21 mouse cellular contexts compared by ENCODE assay signal in genomic region chr2:28961024-28961585, GRCm38 (mm10). TPM values are rescaled to one million over a fixed set of nuclear protein-coding genes. Genes with fewer than 3 reads are reported as not detected.
A peak's percentile ranks its signal among the peaks of the same experiment; 100 is the strongest.
DNase-seq lines count a peak whose midpoint lies in the region; ATAC-seq and TF ChIP-seq lines count a peak whose summit lies in the region.
"Had no signal": no experiment of that assay in that cellular context is flagged by ENCODE, and none has a peak within 500 bp of the region (broad histone marks: within the 10 kb centered on the region; RNA-seq: fewer than 3 reads in every experiment).

No protein-coding gene starts in this region.

- TF ChIP-seq EP300 in lung, postnatal 0 days (IDR thresholded peaks at IDR 0.05): no peak

- no peaks in the 10 kb centered on the region for H3K9me3 ChIP-seq in kidney, embryonic 16.5 days (ENCODE audit: low read length)
- no peaks in the 10 kb centered on the region for H3K9me3 ChIP-seq in lung, postnatal 0 days (ENCODE audit: low read length)
- H3K9me3 ChIP-seq in intestine, postnatal 0 days (ENCODE audit: control insufficient read depth): no peaks in the 10 kb centered on the region
- H3K9me3 ChIP-seq: embryonic facial prominence, embryonic 12.5 days; liver, embryonic 15.5 days had no signal

- 75% methylated on average over 15 of the region's 15 CpGs for WGBS in kidney, adult 2 months
- 83% methylated on average over 15 of the region's 15 CpGs for WGBS in kidney, embryonic 16.5 days
- 67% methylated on average over 15 of the region's 15 CpGs for WGBS in lung, postnatal 0 days
- 73% methylated on average over 15 of the region's 15 CpGs for WGBS in intestine, postnatal 0 days

- H3K27me3 ChIP-seq in kidney, adult 2 months (replicated peaks; ENCODE audit: control insufficient read depth, insufficient read depth, low read length): no peaks in the 10 kb centered on the region
- peaks cover 64% of the 10 kb centered on the region for H3K27me3 ChIP-seq in kidney, embryonic 16.5 days (ENCODE audit: insufficient read depth, low read length)
- H3K27me3 ChIP-seq in C2C12 (ENCODE audit: control insufficient read depth, insufficient read depth, insufficient read length): no peaks in the 10 kb centered on the region
- H3K27me3 ChIP-seq in lung, postnatal 0 days (replicated peaks; ENCODE audit: insufficient read depth, low read length): no peaks in the 10 kb centered on the region
- H3K27me3 ChIP-seq in intestine, postnatal 0 days (replicated peaks; ENCODE audit: control insufficient read depth, insufficient read depth, low read length): no peaks in the 10 kb centered on the region
- H3K27me3 ChIP-seq: liver, embryonic 15.5 days had no signal

- H3K4me1 ChIP-seq in kidney, adult 2 months (ENCODE audit: control insufficient read depth, insufficient read depth, low read length): no peaks in the 10 kb centered on the region
- H3K4me1 ChIP-seq in kidney, embryonic 16.5 days (ENCODE audit: insufficient read depth, low read length): peaks cover 6% of the 10 kb centered on the region
- H3K4me1 ChIP-seq in lung, postnatal 0 days (ENCODE audit: insufficient read depth, low read depth, low read length): no peaks in the 10 kb centered on the region
- no peaks in the 10 kb centered on the region for H3K4me1 ChIP-seq in intestine, postnatal 0 days (replicated peaks; ENCODE audit: control insufficient read depth, insufficient read depth, low read length)
- H3K4me1 ChIP-seq: embryonic facial prominence, embryonic 12.5 days; liver, embryonic 15.5 days had no signal

- no peaks in the 10 kb centered on the region for H3K36me3 ChIP-seq in kidney, adult 2 months (ENCODE audit: control insufficient read depth, insufficient read depth, low read length)
- no peaks in the 10 kb centered on the region for H3K36me3 ChIP-seq in kidney, embryonic 16.5 days (ENCODE audit: insufficient read depth, low read length)
- H3K36me3 ChIP-seq in C2C12 (ENCODE audit: control insufficient read depth, insufficient read depth): no peaks in the 10 kb centered on the region
- H3K36me3 ChIP-seq in lung, postnatal 0 days (ENCODE audit: insufficient read depth, low read length): no peaks in the 10 kb centered on the region
- no peaks in the 10 kb centered on the region for H3K36me3 ChIP-seq in intestine, postnatal 0 days (ENCODE audit: control insufficient read depth, insufficient read depth)
- H3K36me3 ChIP-seq: embryonic facial prominence, embryonic 12.5 days; liver, embryonic 15.5 days had no signal

- no peak overlapping the region for H3K27ac ChIP-seq in kidney, adult 2 months (ENCODE audit: insufficient read depth, low read depth, low read length)
- no peak overlapping the region for H3K27ac ChIP-seq in kidney, embryonic 16.5 days (ENCODE audit: low read length)
- H3K27ac ChIP-seq in lung, postnatal 0 days (ENCODE audit: low read length): no peak overlapping the region
- no peak overlapping the region for H3K27ac ChIP-seq in intestine, postnatal 0 days (ENCODE audit: low read depth, low read length)
- H3K27ac ChIP-seq: embryonic facial prominence, embryonic 12.5 days; layer of hippocampus, adult 2 months; left cerebral cortex, adult 2 months; liver, embryonic 15.5 days; stomach, postnatal 0 days had no signal

- peak; percentile 21 for DNase-seq in kidney, adult 2 months
- DNase-seq in 3134 (ENCODE audit: extremely low read depth, insufficient read length, low spot score): peak; percentile 44
- DNase-seq in lung, postnatal 0 days (ENCODE audit: low spot score): peak; percentile 71
- DNase-seq in thymus, adult 18-20 months: no peak
- DNase-seq in spleen, postnatal 10 days (ENCODE audit: low spot score in 2 of 2): no peak
- DNase-seq: cerebellum, adult 9-10 months; gastrocnemius, postnatal 10 days; thymus, postnatal 14 days had no signal

- H3K4me3 ChIP-seq in kidney, adult 2 months (ENCODE audit: insufficient read depth, low read depth, low read length): no peak overlapping the region
- no peak overlapping the region for H3K4me3 ChIP-seq in kidney, embryonic 16.5 days (ENCODE audit: low read length)
- no peak overlapping the region for H3K4me3 ChIP-seq in C2C12 (ENCODE audit: insufficient read depth, poor library complexity, severe bottlenecking)
- no peak overlapping the region for H3K4me3 ChIP-seq in lung, postnatal 0 days (ENCODE audit: low read depth, low read length)
- no peak overlapping the region for H3K4me3 ChIP-seq in intestine, postnatal 0 days (ENCODE audit: low read depth, low read length)
- H3K4me3 ChIP-seq: embryonic facial prominence, embryonic 12.5 days; layer of hippocampus, adult 2 months; left cerebral cortex, adult 2 months; liver, embryonic 15.5 days had no signal

- H3K79me2 ChIP-seq in C2C12 (ENCODE audit: control insufficient read depth, insufficient read depth): no peaks in the 10 kb centered on the region

- H3K79me3 ChIP-seq in C2C12 (ENCODE audit: low read depth): no peaks in the 10 kb centered on the region

- TF ChIP-seq POLR2A in kidney, adult 2 months (IDR thresholded peaks at IDR 0.05; ENCODE audit: low read depth, low read length): no peak

- no peak overlapping the region for H3K9ac ChIP-seq in kidney, embryonic 16.5 days (replicated peaks; ENCODE audit: low read length)
- H3K9ac ChIP-seq in lung, postnatal 0 days (replicated peaks; ENCODE audit: low read depth): no peak overlapping the region
- H3K9ac ChIP-seq in intestine, postnatal 0 days (ENCODE audit: low read depth, low read length): no peak overlapping the region
- H3K9ac ChIP-seq: embryonic facial prominence, embryonic 12.5 days; liver, embryonic 15.5 days had no signal

- H3K4me2 ChIP-seq in kidney, embryonic 16.5 days (replicated peaks; ENCODE audit: low read depth, low read length): no peak overlapping the region
- no peak overlapping the region for H3K4me2 ChIP-seq in lung, postnatal 0 days (replicated peaks; ENCODE audit: low read depth, low read length)
- no peak overlapping the region for H3K4me2 ChIP-seq in intestine, postnatal 0 days (replicated peaks; ENCODE audit: low read depth)
- H3K4me2 ChIP-seq: embryonic facial prominence, embryonic 12.5 days; liver, embryonic 15.5 days had no signal

- no peak for ATAC-seq in kidney, embryonic 16.5 days (ENCODE audit: low FRiP score, low TSS enrichment)
- ATAC-seq in lung, postnatal 0 days: peak; percentile 50
- no peak for ATAC-seq in intestine, postnatal 0 days
- ATAC-seq: hindbrain, embryonic 16.5 days; midbrain, embryonic 16.5 days had no signal

- no peak overlapping the region for H3ac ChIP-seq in C2C12 (ENCODE audit: control insufficient read depth, insufficient read length, low read depth)

- TF ChIP-seq CTCF in kidney, adult 2 months (conservative IDR thresholded peaks at IDR 0.05; ENCODE audit: insufficient read depth, insufficient read length, low read depth, low read length): no peak
- TF ChIP-seq CTCF in C2C12 (IDR thresholded peaks at IDR 0.05; ENCODE audit: control insufficient read depth, insufficient read depth, insufficient read length): no peak
- TF ChIP-seq CTCF in lung, postnatal 0 days (IDR thresholded peaks at IDR 0.05): no peak
- no peak for TF ChIP-seq CTCF in intestine, postnatal 0 days (IDR thresholded peaks at IDR 0.05; ENCODE audit: low read depth)

TF ChIP-seq in C2C12, 6 proteins besides CTCF, POLR2A, EP300 and RAD21:
- TF ChIP-seq CEBPB (IDR thresholded peaks at IDR 0.05; ENCODE audit: low read depth) (peak; percentile 93), FOSL1 (IDR thresholded peaks at IDR 0.05; ENCODE audit: insufficient read depth, low read length, poor library complexity, severe bottlenecking) (no peak)

RNA-seq across cellular contexts. Expression of gene Barhl1, which starts 44.6 kb away (rescaled TPM):
- 0.05 and 0.07 TPM in 2 replicates for polyA plus RNA-seq in kidney, adult 2 months (2012; rRNA removed)
- polyA plus RNA-seq in kidney, embryonic 16.5 days (2015; fragmentation: Nextera tagmentation; extraction: Ambion mirVana): not detected in 2 replicates
- 0.01 TPM for polyA plus RNA-seq in C2C12 (2012; fragmentation: generic; extraction: Trizol)
- polyA plus RNA-seq in lung, postnatal 0 days (2015; fragmentation: Nextera tagmentation; extraction: Ambion mirVana): 0.06 TPM in 1 of 2 replicates, not detected in the other
- polyA plus RNA-seq in intestine, postnatal 0 days (2015; fragmentation: Nextera tagmentation; extraction: Ambion mirVana): not detected in 2 replicates
- polyA plus RNA-seq: heart, embryonic 16.5 days; kidney, embryonic 14.5 days; limb, embryonic 11.5 days; liver, embryonic 15.5 days; stomach, postnatal 0 days had no signal

Comparison
In these comparisons a context has a peak if more than half of its experiments do, and no peak if none do; other contexts are left out.
1. DNase-seq: peak in kidney, adult 2 months (single experiment), 3134 (single experiment) and lung, postnatal 0 days (single experiment); none in thymus, adult 18-20 months (0 of 2) and spleen, postnatal 10 days (0 of 2).